Mouse (Mus musculus) spleen, postnatal 36 days (tissue): ENCODE results near the gene Gramd1a.

Experiments
- DNase-seq, 2 experiments: peaks; one replicate each; pipeline ENCODE4 v3.0.0; 2022; ENCODE audit warnings: low spot score in 2 of 2, mixed read lengths in 1 of 2

Gene Gramd1a

GRCm38 (mm10) chr7:31096892-31097564 lies 58.7 kb downstream of the Gramd1a start:
- no peak for DNase-seq

- no peak for DNase-seq
Measured at GRCm38 (mm10) chr7:31094774-31095501, 60.8 kb downstream of the Gramd1a start.

GRCm38 (mm10) chr7:31089721-31090120 lies 66.0 kb downstream of the Gramd1a start:
- DNase-seq: peak; percentile 66 to 74

- no peak for DNase-seq
Measured at GRCm38 (mm10) chr7:31088206-31088605, 67.5 kb downstream of the Gramd1a start.

- DNase-seq: no peak
Measured at GRCm38 (mm10) chr7:31087262-31087661, 68.4 kb downstream of the Gramd1a start.

- no peak for DNase-seq
Measured at GRCm38 (mm10) chr7:31086175-31086755, 69.4 kb downstream of the Gramd1a start.

GRCm38 (mm10) chr7:31085171-31085570 lies 70.5 kb downstream of the Gramd1a start:
- DNase-seq: no peak

- DNase-seq: no peak
Measured at GRCm38 (mm10) chr7:31084140-31084539, 71.6 kb downstream of the Gramd1a start.

GRCm38 (mm10) chr7:31082831-31083588 lies 72.7 kb downstream of the Gramd1a start:
- no peak for DNase-seq

GRCm38 (mm10) chr7:31082106-31082505 lies 73.6 kb downstream of the Gramd1a start:
- DNase-seq: no peak

GRCm38 (mm10) chr7:31081106-31081505 lies 74.6 kb downstream of the Gramd1a start:
- no peak for DNase-seq

GRCm38 (mm10) chr7:31080611-31081010 lies 75.1 kb downstream of the Gramd1a start:
- no peak for DNase-seq
